Mouse (Mus musculus) natural killer cell, adult 2 months (primary cell): ENCODE measurements around the gene Zfp759.
"Not testable (repeated sequence)": the region's sequence is repeated elsewhere in the genome, so short reads cannot be mapped to it uniquely, and the experiment has no call there.

ENCODE experiments used
- DNase-seq, 2 experiments: peaks; one replicate each; pipeline ENCODE4 v3.0.0; 2022; ENCODE audit warnings: low spot score in 2 of 2

The Zfp759 gene

GRCm38 (mm10) chr13:67121360-67121759, at the start of gene Zfp759:
Gene Zfp759 (plus strand): TSS chr13:67121660.
- not testable (repeated sequence) for DNase-seq

DNA sequence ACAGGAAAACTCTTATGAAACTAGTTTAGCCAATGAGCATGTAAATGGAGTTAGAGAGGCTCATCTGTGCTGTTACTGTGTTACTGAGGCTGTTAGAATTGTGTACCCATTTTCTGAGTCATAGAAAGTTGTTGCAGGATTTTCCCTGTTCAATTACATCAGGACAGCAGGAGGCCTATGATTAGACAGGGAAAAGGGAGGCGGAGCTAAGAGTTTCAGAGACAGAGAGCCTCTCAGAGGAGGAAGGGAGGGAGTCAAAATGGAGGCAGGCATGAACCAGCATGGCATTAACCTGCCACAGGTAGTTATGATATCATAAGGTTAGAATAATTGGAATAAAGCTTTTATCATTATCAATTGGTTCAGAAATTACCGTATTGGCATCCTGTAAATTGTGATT, 48.7 kb upstream of the Zfp759 start:
- DNase-seq = no peak

DNA sequence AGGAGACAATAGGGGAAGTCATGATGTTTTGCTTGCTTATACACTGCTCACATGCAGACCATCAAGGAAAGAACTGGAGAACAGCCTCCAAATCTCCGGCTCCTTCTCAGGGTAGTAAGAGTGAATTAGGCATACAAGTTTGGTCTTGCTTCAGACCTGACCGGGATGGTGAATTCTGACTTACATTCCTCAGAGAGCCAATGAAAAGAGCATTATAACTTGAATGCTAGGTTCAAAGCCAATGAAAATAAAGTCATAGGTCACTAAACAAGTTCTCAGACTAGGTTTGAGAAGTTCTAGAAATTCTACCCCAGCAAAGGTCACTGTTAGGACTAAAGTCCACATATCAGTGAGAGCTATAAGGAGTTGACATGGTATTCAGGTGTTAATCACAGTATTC, 44.2 kb upstream of the Zfp759 start:
- DNase-seq = no peak

DNA sequence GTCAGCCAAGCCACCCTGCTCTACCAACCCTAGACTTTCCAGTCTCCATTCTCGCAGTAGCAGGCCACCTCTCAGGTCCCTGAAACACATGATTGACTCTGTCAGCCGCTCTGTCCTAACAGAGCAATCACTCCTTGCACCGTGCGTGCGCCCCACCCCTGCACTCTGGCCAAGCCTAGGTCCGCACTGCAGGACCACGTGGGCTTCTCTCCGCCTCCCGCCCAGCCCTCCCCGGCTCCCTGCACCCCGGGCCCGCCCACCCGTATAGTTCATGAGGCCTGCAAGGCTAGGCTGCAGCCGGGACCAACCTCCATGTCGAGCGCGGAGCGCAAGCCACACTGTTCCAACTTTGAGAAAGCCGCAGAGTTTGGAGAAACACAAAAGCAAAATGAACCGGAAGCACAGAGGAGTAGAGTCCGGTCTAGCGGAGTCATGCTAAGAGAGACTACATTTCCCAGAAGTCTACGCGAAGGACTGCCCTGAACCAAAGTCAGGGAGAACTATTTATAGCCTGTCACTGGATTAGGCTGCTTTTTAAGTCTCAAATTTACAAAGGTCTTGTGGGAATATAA, 40.2 kb upstream of the Zfp759 start:
- peak; percentile 42 to 46 for DNase-seq

GRCm38 (mm10) chr13:67081946-67082345, 39.5 kb upstream of the Zfp759 start:
- peak in 1 of 2 experiments; percentile 2 for DNase-seq

- DNase-seq = no peak
Measured at GRCm38 (mm10) chr13:67090154-67090553, 31.3 kb upstream of the Zfp759 start.

GRCm38 (mm10) chr13:67097876-67098275, 23.6 kb upstream of the Zfp759 start, which contains the start of gene Zfp708:
Gene Zfp708 (minus strand): TSS chr13:67097976.
- DNase-seq = no peak

DNA sequence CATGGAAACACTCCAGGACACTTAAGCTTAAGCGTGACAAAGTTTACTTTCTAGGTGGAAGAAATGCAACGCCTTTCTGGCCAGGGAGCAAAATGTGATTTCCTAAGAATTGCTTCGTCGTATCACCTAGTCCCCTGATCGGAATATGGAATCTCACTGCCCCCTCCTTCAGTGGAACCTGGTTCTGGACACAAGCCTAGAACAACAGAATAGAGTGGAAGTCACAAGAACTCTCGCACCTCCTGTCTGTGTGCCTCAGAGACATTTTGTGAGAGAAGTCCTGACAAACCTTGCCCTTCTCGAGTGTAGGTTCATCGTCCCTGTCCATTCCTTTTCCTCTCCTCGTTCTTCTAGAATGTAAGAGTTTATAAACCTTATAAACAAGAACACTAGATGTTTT, 13.8 kb upstream of the Zfp759 start:
- DNase-seq = no peak

GRCm38 (mm10) chr13:67108194-67108820, 13.2 kb upstream of the Zfp759 start, which contains the start of gene Gm28557:
Gene Gm28557 (minus strand): TSS chr13:67108604.
- DNase-seq = peak; percentile 89 to 90

GRCm38 (mm10) chr13:67108821-67109206, 12.6 kb upstream of the Zfp759 start:
- no peak for DNase-seq

DNA sequence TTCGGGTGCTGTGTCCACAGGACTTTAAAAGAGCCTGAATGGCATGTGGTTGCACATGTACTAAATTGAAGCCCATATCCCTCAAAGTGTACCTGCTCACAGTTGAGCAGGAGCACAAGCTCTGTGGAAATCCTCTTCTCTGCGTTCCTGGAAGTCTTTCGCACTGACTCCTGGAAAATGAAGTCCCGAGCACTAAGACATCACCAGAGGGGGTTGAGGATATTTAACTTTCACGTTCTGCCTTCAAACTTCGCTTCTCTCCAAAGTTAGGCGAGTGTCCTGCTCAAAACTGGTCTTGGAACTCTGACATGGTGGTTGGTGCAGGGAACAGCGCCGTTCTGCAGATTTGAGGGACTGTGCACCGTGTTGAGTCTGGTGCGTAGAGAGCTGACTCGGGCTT, 9.4 kb upstream of the Zfp759 start:
- no peak for DNase-seq

DNA sequence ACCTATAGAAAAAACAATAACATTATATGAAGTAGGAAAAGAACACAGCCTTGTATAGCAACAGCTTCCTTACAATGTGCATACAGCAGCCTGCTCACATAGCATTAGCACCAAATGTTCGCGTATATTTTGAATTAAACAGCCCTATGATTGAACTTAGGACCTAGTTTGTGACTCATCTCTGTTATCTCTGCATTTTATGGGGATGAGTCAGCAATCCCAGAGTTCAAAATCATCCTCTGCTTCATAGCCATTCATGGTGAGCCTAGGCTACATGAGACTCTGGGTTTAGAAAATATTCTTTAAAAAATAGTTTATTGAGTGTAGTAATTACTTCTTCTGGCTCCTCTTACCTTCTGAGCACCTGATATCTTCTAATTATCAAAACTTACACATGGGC, 8.2 kb upstream of the Zfp759 start:
- no peak for DNase-seq

GRCm38 (mm10) chr13:67116163-67116562, 5.3 kb upstream of the Zfp759 start, which contains the start of gene Rslcan18:
Gene Rslcan18 (minus strand): TSS chr13:67116263.
- not testable (repeated sequence) for DNase-seq

DNA sequence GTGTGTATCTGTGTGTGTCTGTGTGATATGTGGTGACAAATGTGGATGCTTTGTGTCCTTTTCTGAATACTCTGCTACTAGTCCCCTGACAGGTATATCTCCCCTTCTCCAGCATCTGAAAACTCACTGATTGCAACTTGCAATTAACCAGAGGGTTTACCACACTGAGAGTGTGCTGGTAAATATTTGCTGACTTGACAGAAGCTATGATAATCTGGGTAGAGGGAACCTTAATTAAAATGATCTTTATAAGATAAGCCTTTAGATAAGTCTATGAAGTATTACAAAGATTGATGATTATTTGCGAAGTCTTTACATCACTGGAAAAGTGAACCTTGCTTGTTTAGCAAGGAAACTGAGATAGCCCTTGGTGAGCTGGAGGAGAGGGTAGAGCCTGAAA, 3.0 kb downstream of the Zfp759 start:
- DNase-seq = no peak

DNA sequence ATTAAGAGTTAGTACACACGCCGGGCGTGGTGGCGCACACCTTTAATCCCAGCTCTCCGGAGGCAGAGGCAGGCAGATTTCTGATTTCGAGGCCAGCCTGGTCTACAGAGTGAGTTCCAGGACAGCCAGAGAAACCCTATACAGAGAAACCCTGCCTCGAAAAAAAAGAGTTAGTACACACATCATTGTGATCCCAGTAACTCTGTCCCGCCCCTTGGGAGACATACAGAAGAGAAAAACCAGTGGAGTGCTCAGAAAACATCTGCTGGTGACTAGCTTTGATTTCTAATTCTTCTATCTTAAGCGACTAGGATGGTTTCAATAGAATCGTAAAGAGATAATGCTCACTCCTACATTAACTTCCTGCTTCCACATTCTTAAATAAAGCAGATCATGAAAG, 6.0 kb downstream of the Zfp759 start:
- DNase-seq = not testable (repeated sequence)

DNA sequence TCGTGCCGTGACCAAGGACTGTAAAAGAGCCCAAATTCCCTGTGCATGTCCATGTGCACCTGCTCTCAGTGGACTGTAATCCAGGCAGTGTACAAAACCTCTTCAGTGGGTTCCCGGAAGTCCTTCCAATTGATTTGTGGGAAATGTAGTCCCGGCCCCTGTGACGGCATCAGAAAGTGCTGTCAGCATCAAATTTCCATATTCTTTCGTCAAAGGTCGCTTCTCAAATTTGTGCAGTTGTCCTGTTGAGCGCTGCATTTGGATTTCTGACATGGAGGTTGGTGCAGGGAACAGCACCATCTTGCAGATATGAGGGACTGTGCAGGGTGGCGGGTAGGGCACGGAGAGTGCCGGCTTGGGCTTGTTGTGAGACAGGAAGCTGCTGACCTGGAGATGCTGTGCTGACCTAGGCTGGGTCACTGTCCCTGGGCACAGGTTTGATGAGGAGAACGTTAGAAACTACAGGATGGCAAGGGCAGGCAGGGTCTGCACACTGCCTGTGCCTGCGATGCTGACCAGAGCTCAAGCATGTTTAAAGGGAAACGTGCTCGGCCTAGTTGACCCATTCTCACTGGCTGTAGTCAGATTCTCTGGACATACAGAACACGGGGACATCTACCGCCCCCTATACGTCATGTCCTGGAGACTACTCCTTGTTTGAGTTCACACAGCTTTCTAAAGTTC, 6.7 kb downstream of the Zfp759 start:
- peak; percentile 68 to 74 for DNase-seq

DNA sequence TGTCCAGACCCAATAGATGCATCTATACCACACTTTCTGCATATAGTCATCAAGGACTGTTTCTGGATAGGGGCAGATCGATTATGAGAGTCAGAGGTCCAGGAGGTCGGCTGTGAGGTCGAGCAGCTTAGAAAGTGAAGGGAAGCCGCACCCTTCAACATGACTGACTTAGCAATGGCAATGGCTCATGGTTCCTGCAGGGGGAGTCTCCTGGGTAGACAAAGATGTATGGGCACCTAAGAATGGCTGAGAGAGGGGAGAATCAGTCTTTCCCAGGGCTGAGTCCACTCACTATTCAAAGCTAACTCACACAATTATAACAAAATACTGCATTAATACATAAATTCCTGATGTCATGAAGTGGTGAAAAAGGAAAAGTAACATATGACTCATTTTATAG, 44.7 kb downstream of the Zfp759 start:
- DNase-seq = not testable (repeated sequence)

DNA sequence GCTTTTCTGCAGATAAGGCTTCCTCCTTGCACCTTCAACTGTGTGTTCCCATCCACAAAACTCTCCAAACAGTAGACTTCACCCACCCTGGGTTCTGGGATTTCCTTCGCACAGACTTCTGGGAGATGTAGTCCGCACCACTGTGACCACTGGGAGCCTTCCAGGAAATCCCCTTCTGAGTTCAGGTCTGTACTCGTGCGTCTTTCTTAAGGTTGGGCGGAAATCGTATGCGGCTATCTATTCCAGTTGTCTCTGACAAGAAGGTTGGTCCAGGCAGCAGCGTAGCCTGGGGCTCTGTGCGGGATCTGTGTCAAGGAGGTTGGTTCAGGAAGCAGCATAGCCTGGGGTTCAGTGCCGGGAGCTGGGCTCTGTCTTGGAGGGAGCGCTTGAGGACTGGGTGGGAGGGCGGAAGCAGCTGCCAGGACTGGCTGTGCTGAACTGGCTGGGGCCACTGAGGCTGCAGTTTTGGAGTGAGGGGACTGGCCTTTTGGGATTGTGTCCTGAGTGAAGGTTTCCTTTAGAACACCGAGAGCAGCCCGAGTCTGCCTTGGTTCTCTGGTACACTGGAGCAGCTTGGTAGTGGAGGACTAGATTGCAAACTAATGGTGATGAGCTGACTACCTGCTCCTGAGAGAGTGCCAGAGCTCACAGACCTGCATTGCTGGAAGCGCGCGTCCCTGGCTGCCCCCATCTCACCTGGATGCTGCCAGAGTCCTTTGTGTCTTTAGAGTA, 51.7 kb downstream of the Zfp759 start, which contains the start of gene Rsl1:
TSS of gene Rsl1 (plus strand) at position 192 of the 732 bp plus-strand sequence.
- DNase-seq = peak; percentile 83 to 84

DNA sequence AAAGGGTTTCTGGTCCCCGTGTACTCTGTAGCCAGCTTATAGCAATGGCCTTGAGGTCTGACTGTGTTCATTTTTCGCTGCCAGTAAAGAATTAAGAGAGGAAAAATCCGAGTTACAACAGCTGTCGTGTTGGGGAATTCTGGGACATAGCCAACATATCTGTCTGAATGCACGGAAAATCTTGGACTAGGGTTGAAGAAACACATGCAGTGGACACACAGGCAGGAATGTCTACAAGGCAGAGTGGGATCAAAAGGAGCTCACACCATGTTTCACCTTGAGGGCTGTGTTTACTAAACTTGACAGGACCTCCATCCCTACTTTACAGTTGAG, 52.2 kb downstream of the Zfp759 start:
- DNase-seq = no peak
